Mouse (Mus musculus) cerebellum, adult (tissue): Measurements from ENCODE around the gene Mxd4.

Experiments
- ATAC-seq: cut with Nextera tagmentation; 2 replicates; pipeline ENCODE4 v1.9.2; 2017; ENCODE audit warnings: mild to moderate bottlenecking, moderate library complexity, mixed read lengths; ENCODE audit not compliant: insufficient number of reproducible peaks, low FRiP score, low TSS enrichment

Gene Mxd4

DNA sequence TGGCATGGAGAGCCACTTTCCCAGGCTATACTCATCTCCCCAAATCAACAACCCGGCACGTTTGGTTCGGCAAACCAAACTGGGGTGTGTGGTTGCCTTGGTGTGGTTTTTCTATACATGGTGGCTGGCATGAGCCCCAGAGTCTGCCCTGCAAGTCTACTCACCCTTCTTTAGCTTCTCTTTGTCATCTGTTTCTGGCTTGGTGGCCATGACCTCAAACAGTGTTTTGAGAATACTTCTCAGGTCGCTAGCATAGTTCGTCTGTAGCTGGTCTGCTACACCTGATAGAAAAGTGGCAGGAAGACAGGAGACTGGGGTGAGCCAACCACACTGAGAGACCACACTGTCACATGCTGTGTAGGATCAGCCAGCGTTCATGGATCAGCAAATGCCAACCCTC lies 11.1 kb upstream of the Mxd4 start:
- no peak for ATAC-seq

- peak; percentile 33 for ATAC-seq
Observed at GRCm38 (mm10) chr5:34197243-34197642, 9.7 kb upstream of the Mxd4 start.

GRCm38 (mm10) chr5:34196423-34196822 lies 8.9 kb upstream of the Mxd4 start:
- ATAC-seq, result no peak

GRCm38 (mm10) chr5:34195786-34196185 lies 8.3 kb upstream of the Mxd4 start:
- ATAC-seq, result no peak

- no peak for ATAC-seq
Observed at GRCm38 (mm10) chr5:34194975-34195662, 7.6 kb upstream of the Mxd4 start.

DNA sequence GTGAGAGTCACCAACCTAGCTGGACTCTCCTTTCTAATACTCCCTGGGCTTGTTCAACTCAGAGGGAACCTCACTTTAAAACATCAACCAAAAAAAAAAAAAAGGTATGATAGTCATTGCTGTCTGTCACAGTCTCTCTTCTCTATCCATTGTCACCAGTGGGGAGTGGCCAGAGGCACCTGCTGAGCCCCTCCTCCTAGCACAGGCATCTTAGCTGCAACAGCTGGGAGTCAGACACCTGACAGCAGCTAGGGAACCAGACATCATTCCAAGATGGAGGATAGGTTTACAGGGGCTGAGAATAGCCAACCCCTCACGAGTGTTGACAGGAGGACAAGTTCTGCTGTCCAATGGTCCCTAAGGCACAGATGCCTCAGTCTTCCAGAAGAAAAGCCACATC lies 6.9 kb upstream of the Mxd4 start:
- ATAC-seq, result no peak

DNA sequence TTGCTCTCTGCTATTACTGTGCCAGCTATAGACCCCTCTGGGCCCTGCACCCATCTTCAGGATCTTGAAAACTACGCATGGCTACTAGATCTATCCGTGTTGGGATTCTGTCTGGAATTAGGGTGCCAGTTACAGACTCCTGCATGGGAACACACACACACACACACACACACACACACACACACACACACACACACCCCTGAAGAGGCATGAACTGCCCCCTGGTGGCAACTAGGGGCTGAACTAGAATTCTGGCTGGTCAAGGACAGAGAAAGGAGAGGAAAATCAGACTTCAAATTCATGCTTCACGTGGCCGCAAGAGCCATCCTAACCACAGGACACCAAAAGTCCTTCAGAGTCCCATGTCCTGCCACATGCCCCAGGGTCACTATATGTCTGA lies 4.3 kb upstream of the Mxd4 start:
- ATAC-seq, result no peak

DNA sequence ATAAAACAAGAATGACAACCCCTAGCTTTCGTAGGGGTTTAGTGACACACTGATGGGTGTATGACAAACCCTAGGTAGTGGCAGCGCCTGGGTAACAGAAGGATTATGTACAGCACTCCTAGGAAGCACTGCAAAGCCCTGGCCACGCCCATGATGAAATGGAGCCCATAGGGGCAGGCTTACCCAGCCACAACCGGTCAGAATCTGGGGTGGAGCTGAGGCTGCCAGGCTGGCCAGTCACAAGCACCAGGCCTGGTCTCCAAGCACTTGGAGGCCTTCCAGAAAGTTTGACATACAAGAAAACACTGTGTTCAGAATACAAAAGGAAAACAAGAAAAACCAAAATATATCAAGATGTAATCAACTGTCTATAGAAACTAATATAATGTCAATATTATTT lies 3.5 kb upstream of the Mxd4 start:
- no peak for ATAC-seq

GRCm38 (mm10) chr5:34189521-34189920 lies 2.0 kb upstream of the Mxd4 start:
- ATAC-seq, result no peak

- ATAC-seq, result no peak
Observed at GRCm38 (mm10) chr5:34188856-34189255, 1.3 kb upstream of the Mxd4 start.

DNA sequence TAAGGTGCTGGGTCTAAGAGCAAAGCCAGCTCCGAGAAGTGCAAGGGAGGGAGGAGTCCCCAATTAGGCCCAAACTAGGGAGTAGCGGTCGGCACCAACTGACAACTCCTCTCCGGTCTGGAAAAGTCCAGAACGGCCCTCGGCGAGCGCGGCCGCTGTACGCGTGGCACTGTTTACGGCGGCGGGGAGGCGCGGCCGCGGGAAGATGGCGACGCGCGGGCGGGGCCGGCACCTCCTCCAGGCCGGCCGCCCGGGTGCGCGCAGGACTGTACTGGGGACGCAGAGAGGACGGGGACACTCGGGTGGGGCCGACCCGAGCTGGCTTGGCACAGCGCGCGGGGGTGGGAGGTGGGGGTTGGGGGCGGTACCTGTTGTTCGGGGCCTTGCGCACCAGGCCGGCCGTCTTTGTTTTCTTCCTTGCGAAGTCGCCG lies 544 bp downstream of the Mxd4 start:
- no peak for ATAC-seq

- ATAC-seq, result no peak
Observed at GRCm38 (mm10) chr5:34186391-34186790, 1.1 kb downstream of the Mxd4 start.

DNA sequence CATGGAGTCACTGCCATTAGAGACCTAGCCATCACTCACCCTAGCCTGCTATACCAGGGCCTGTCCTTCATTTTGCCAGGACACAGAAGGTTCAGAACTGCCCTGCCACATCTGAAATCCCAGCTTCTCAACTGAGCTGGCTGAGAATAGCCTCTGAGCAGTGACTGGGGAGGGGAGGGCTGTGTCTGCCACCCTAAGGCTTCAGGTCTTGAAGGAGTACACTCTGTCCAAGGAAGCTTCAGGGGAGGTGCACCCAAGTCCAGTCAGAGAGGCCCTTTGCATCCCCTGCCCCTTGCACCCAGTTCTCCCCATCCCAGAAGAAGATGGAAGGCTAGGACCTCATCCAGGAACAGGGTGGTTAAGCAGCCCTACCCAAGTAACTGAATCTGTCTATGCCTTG lies 1.7 kb downstream of the Mxd4 start:
- no peak for ATAC-seq

DNA sequence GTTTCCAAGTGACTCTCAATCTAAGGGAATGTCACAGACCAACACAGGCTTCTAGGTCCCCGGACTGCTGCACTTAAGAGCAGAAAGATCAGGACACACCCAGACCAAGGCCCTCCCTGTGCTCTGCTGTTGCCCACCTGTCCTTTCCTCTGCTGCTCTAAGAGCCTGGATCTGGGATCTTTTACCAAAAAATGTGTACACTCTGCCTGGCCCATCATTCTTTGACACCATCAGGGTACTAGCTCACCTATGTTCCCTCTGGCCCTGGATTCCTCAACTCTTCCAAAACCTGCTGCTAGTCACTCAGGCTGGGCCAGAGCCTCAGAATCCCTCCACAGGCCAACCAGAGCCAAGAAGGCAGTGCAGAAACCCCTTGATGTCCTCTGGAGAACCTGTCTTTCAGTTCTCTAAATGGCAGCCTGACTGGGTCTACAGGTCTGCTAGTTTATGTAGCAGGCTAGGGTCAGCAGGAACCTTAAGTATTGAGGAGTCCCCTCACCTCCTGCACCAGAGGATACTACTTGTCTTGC lies 2.4 kb downstream of the Mxd4 start:
- no peak for ATAC-seq

GRCm38 (mm10) chr5:34183976-34184375 lies 3.5 kb downstream of the Mxd4 start:
- ATAC-seq, result no peak

DNA sequence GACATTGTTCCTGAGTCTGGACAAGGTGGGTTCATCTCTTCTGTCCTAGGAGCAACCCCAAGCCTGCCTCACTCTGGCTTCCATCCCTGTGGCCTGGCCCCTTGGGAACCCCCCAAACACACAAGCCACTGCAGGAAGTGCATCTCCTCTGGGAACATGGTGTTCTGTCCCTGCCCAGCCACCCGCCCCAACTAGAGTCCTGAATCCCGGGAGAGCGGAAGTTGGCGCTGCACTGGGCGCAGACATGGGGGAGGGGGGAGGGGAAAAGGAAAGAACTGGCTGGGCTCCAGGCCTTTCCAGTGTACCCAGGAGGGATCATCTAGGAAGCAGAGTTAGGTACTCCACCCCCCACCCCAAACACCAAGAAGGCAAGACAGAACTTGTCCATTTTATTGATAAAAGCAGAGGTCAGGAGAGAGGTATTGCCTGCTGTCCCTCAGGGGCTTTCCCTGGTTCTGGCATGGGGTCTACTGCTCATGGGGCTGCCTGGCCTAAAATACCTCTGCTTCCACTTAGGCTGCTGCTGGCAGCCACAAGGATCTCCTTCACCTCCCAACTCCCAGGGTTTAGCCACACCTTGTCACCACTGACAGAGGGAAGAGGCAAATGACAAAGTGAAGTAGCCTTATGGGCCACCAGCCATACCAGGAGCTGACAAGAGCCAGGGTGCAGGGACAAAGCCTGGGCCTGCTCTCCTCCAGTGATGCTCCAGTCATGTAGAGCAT lies 4.2 kb downstream of the Mxd4 start:
- no peak for ATAC-seq

DNA sequence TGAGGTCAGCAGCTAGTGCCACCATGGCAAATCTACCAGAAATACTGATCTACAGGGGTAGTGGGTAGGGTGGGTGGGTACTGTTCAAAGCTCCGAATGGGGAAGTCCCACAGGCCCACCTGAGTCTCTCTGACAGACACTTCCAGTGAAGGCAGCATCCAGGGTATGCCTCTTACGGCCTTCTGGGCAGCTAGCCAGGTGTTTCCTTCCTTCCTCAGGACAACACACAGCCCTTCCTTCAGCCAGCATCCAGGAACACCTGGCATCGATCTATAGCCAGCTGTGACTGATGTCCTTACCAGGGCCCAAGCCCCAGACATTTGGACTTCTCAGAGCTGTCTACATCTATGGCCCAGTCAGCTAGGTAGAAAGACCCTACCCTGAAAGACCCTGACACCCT lies 5.0 kb downstream of the Mxd4 start:
- ATAC-seq, result no peak

- ATAC-seq, result no peak
Observed at GRCm38 (mm10) chr5:34177821-34178220, 9.7 kb downstream of the Mxd4 start.

DNA sequence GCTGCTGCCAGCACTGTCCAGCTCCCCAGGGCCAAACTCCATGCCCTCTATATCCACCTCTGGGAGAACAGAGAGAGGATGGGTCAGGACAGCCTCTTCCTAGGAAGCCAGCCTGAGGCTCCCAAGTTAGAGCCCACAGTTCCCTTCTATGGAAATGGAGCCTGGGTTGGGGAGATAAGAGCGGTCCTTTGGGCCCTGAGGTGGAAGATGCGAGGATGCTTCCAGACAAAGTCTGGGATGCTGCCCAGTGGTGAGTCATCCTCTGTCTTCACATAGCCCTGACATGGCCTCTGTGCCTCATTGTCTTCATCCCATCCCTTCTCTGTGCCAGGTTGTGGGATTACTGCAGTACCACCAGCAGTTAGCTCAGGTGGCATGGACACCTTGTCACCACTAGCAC lies 10.4 kb downstream of the Mxd4 start:
- no peak for ATAC-seq

DNA sequence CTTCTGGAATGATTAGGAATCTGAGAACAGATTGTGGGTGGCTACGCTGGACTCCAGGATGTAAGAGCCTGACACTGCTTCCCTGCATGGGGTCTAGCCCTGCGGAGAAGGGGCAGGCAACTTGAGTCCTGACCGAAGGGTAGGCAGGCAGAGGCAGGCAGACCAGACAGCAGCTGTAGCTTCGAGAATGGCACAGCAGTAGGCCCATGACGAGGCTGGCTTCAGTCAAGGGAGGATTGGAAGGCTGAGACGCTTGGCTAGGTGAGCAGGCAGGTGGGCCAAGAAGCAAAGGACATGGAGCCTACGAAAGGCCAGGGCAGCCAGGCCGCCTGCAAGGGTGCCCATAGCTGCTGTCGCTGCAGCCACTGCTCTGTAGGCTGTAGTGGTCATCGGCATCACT lies 10.8 kb downstream of the Mxd4 start:
- no peak for ATAC-seq

- no peak for ATAC-seq
Observed at GRCm38 (mm10) chr5:34175403-34175694, 12.2 kb downstream of the Mxd4 start.
